Mouse (Mus musculus): ENCODE results near the gene Dntt. TPM values are rescaled to one million over a fixed set of nuclear protein-coding genes. Genes with fewer than 3 reads are reported as not detected.

The Dntt gene
- polyA plus RNA-seq, 1 experiment from 2014 or later, result 0.06 TPM

- no peaks in the 10 kb centered on the region for H3K9me3 ChIP-seq
- 34% methylated on average over 10 of the region's 10 CpGs for WGBS
Observed at GRCm38 (mm10) chr19:41045091-41045770, 16.2 kb downstream of the Dntt start.

DNA sequence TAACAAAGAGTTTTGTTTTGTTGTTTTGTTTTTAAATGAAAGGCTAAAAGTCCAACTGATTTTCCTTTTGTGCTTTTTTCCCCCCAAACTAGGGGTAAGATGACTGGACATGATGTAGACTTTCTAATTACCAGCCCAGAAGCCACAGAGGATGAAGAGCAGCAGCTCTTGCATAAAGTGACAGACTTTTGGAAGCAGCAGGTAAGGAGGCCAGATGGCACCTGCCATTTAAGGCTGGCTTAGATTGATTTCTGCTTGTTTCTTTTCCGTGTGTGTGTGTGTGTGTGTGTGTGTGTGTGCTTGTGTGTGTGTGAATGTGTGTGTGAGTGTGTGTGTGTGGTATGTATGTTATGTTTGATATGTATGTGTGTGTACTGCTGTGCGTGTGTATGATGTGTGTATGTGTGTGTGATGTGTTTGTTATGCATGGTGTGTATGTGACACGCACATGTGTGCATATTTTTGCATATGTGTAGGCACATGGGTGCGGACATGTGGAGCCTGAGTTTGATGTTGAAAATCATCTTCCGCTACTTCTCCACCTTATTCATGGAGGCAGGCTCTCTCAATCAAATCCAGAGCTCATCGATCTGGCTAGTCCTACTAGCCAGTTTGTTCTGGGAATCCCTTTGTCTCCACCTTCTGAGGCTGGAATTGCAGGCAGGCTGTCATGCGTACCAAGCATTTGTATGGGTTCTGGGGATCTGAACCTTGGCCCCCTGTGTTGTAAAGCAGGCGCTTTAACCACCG lies 18.5 kb downstream of the Dntt start:
- Histone ChIP-seq H3K36me3 (no peaks in the 10 kb centered on the region), H3K27ac (no peak overlapping the region), H3K27me3 (ENCODE audit: insufficient read depth, poor library complexity, severe bottlenecking) (no peaks in the 10 kb centered on the region), H3K9me3 (no peaks in the 10 kb centered on the region), H3K4me1 (no peaks in the 10 kb centered on the region), H3K4me3 (no peak overlapping the region)
- 84% methylated on average over 9 of the region's 9 CpGs for WGBS
- no peak for DNase-seq (ENCODE audit: low spot score)

More at GRCm38 (mm10) chr19:41045091-41045770, 16.2 kb downstream of the Dntt start:
- Histone ChIP-seq H3K27ac (no peak overlapping the region), H3K4me1 (no peaks in the 10 kb centered on the region), H3K36me3 (no peaks in the 10 kb centered on the region), H3K27me3 (ENCODE audit: insufficient read depth, poor library complexity, severe bottlenecking) (no peaks in the 10 kb centered on the region), H3K4me3 (no peak overlapping the region)
- DNase-seq (ENCODE audit: low spot score), result no peak

DNA sequence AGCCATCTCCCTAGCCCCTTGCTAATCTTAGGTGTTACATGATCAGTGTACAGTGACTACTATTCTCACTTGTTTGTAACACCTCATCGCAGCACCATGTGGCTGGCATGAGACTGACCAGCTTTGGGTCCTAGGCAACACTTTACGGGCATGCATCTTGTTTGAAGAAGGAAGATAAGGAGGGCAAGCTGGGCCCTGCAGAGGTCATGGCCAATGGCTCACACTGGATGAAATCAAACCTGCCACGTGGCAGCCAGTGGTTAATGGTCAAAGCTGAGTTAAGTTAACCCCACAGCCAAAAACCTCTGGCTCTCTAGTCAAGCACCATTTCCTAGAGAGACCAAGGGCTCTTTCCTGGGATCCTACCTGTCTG lies 19.1 kb downstream of the Dntt start:
- Histone ChIP-seq H3K27ac (no peak overlapping the region), H3K36me3 (no peaks in the 10 kb centered on the region), H3K27me3 (ENCODE audit: insufficient read depth, poor library complexity, severe bottlenecking) (no peaks in the 10 kb centered on the region), H3K9me3 (no peaks in the 10 kb centered on the region), H3K4me1 (no peaks in the 10 kb centered on the region), H3K4me3 (no peak overlapping the region)
- DNase-seq (ENCODE audit: low spot score), result no peak
- WGBS, result 81% methylated on average over 3 of the region's 3 CpGs

GRCm38 (mm10) chr19:41051714-41052113 lies 22.6 kb downstream of the Dntt start:
- Histone ChIP-seq H3K4me1 (no peaks in the 10 kb centered on the region), H3K4me3 (no peak overlapping the region), H3K9me3 (no peaks in the 10 kb centered on the region), H3K36me3 (no peaks in the 10 kb centered on the region), H3K27me3 (ENCODE audit: insufficient read depth, poor library complexity, severe bottlenecking) (no peaks in the 10 kb centered on the region), H3K27ac (no peak overlapping the region)
- WGBS, result 89% methylated on average over 1 of the region's 1 CpGs
- no peak for DNase-seq (ENCODE audit: low spot score)

DNA sequence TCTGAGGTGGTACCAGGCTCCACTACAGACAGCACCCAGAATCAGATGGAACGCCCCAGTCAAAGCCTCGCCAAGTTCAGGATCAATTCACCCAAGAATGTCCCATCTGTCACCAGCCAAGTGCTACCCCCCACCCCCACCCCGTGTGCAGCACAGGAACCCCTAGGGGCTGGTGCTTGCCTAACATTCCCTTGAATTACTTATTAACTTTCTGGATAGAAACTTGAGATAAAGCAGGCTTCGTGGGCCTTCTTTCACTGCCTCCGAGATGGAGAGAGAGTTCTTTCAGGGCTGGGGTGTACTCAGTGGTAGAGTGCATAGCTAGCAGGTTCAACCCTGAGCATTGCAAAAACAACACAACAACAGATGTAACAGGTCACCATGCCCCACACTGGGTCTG lies 23.2 kb downstream of the Dntt start:
- H3K36me3 ChIP-seq, result no peaks in the 10 kb centered on the region
- H3K4me3 ChIP-seq, result no peak overlapping the region
- 60% methylated on average over 5 of the region's 5 CpGs for WGBS
- no peak overlapping the region for H3K27ac ChIP-seq
- no peak for DNase-seq (ENCODE audit: low spot score)
- no peaks in the 10 kb centered on the region for H3K27me3 ChIP-seq (ENCODE audit: insufficient read depth, poor library complexity, severe bottlenecking)
- no peaks in the 10 kb centered on the region for H3K4me1 ChIP-seq
- H3K9me3 ChIP-seq, result no peaks in the 10 kb centered on the region

DNA sequence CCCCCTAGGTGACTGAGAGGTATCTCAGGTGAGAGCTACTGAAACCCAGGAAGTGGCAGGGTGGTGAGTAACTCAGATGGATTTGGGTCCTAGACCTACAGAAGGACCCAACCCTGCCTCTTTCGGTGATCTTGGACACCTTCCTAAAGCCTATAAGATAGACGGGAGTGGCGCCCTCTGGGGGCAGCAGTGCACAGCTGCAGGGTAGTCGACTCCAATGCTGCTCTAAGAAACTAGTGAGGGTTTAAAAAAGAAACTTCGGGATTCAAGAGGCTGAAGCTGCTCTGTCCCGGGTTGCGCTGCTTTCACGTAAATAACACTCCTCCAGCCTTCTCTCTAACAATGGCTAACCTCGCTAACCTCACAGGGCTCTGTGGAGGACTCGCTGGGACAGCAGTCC lies 24.5 kb downstream of the Dntt start:
- Histone ChIP-seq H3K27me3 (ENCODE audit: insufficient read depth, poor library complexity, severe bottlenecking) (no peaks in the 10 kb centered on the region), H3K36me3 (no peaks in the 10 kb centered on the region), H3K4me3 (no peak overlapping the region), H3K9me3 (no peaks in the 10 kb centered on the region), H3K4me1 (no peaks in the 10 kb centered on the region), H3K27ac (no peak overlapping the region)
- no peak for DNase-seq (ENCODE audit: low spot score)
- WGBS, result 39% methylated on average over 10 of the region's 10 CpGs

GRCm38 (mm10) chr19:41054702-41055101 lies 25.6 kb downstream of the Dntt start:
- no peak overlapping the region for H3K27ac ChIP-seq
- 62% methylated on average over 4 of the region's 4 CpGs for WGBS

DNA sequence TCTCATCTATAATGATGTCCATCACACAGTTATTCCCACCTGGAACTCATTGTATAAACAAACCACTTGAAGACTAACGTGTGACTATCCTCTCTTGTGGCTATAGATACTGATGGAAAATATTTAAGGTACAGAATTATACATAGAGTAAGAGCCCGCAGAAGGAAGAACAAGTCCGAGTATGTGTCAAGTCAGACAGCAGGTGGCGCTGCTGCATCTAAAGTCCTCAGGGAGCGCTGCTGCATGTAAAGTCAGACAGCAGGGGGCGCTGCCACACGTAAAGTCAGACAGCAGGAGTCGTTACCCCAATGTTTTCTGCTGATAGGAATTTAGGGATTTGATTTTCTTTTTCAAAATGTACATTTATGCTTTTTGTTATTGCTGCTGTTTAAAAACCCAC lies 42.4 kb downstream of the Dntt start:
- peak; percentile 91 for DNase-seq (ENCODE audit: low spot score)
- H3K27ac ChIP-seq, result no peak overlapping the region
- no peaks in the 10 kb centered on the region for H3K4me1 ChIP-seq
- H3K4me3 ChIP-seq, result no peak overlapping the region
- no peaks in the 10 kb centered on the region for H3K36me3 ChIP-seq
- 8% methylated on average over 8 of the region's 8 CpGs for WGBS
- H3K27me3 ChIP-seq (ENCODE audit: insufficient read depth, poor library complexity, severe bottlenecking), result no peaks in the 10 kb centered on the region
- no peaks in the 10 kb centered on the region for H3K9me3 ChIP-seq

More at GRCm38 (mm10) chr19:41054702-41055101, 25.6 kb downstream of the Dntt start:
- no peak overlapping the region for H3K4me3 ChIP-seq
- no peaks in the 10 kb centered on the region for H3K9me3 ChIP-seq
- H3K36me3 ChIP-seq, result no peaks in the 10 kb centered on the region
- no peak for DNase-seq (ENCODE audit: low spot score)
- H3K27me3 ChIP-seq (ENCODE audit: insufficient read depth, poor library complexity, severe bottlenecking), result no peaks in the 10 kb centered on the region
- no peaks in the 10 kb centered on the region for H3K4me1 ChIP-seq

DNA sequence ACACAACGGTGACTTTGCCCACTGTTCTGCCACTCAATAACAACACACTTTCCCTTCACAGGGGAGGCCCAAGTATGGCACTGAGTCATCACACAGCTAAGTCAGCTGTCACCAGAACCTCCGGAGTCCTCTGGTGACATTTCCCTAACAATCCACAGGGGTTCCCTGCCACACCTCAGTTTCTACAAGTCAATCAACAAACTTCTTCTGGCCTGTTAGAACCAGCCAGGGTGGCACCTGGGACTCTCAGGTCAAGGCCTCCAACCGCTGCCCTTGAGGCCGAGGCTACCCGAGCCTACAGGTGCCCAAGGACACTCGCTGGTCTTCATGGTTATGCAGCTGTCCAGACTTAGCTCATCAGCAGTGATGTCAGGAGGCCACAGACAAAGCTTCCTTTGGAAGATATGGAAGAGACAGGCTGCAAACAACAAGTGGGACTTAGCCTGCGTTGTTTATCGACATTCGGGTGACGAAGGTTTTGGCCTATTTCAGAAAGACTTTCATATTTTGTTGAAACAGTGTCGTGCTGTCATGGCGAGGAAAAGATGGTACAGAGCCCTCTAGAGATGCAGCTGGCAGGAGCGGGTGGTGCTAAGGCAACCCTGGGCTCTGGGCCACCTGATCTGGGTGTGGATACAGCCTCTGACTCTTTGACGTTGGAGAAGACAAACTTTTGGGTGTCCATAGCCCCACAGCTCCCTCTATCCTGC lies 44.8 kb downstream of the Dntt start:
- Histone ChIP-seq H3K27ac (no peak overlapping the region), H3K4me3 (no peak overlapping the region), H3K36me3 (no peaks in the 10 kb centered on the region), H3K9me3 (no peaks in the 10 kb centered on the region), H3K4me1 (no peaks in the 10 kb centered on the region), H3K27me3 (ENCODE audit: insufficient read depth, poor library complexity, severe bottlenecking) (no peaks in the 10 kb centered on the region)
- WGBS, result 83% methylated on average over 14 of the region's 14 CpGs
- DNase-seq (ENCODE audit: low spot score), result no peak

GRCm38 (mm10) chr19:41076906-41077305 lies 47.8 kb downstream of the Dntt start, which contains the start of gene Opalin:
Gene Opalin, minus strand, starts transcription at chr19:41077113.
- Histone ChIP-seq H3K27ac (no peak within 1 kb of the TSS), H3K4me1 (peaks cover 8% of the 10 kb centered on the region; the same call in 1 of the 2 replicates), H3K9me3 (no peaks in the 10 kb centered on the region), H3K36me3 (no peaks in the 10 kb centered on the region), H3K27me3 (ENCODE audit: insufficient read depth, poor library complexity, severe bottlenecking) (no peaks in the 10 kb centered on the region), H3K4me3 (no peak within 1 kb of the TSS)
- DNase-seq (ENCODE audit: low spot score), result no peak
- WGBS, result 78% methylated on average over 3 of the region's 3 CpGs

GRCm38 (mm10) chr19:41081589-41081988 lies 52.5 kb downstream of the Dntt start:
- 46% methylated on average over 3 of the region's 3 CpGs for WGBS
- H3K4me3 ChIP-seq, result no peak overlapping the region
- DNase-seq (ENCODE audit: low spot score), result no peak
- H3K27me3 ChIP-seq (ENCODE audit: insufficient read depth, poor library complexity, severe bottlenecking), result peaks cover 15% of the 10 kb centered on the region; the same call in 1 of the 2 replicates
- no peaks in the 10 kb centered on the region for H3K36me3 ChIP-seq
- no peaks in the 10 kb centered on the region for H3K9me3 ChIP-seq
- peaks cover 11% of the 10 kb centered on the region; the same call in 1 of the 2 replicates for H3K4me1 ChIP-seq
- peak overlapping the region; percentile 83 for H3K27ac ChIP-seq

GRCm38 (mm10) chr19:41083646-41084045 lies 54.6 kb downstream of the Dntt start:
- 78% methylated on average over 14 of the region's 14 CpGs for WGBS
- peaks cover 16% of the 10 kb centered on the region; the same call in 1 of the 2 replicates for H3K4me1 ChIP-seq
- no peak overlapping the region for H3K27ac ChIP-seq
- peaks cover 33% of the 10 kb centered on the region for H3K27me3 ChIP-seq (ENCODE audit: insufficient read depth, poor library complexity, severe bottlenecking)
- no peaks in the 10 kb centered on the region for H3K36me3 ChIP-seq
- no peak for DNase-seq (ENCODE audit: low spot score)
- no peak overlapping the region for H3K4me3 ChIP-seq
- no peaks in the 10 kb centered on the region for H3K9me3 ChIP-seq

DNA sequence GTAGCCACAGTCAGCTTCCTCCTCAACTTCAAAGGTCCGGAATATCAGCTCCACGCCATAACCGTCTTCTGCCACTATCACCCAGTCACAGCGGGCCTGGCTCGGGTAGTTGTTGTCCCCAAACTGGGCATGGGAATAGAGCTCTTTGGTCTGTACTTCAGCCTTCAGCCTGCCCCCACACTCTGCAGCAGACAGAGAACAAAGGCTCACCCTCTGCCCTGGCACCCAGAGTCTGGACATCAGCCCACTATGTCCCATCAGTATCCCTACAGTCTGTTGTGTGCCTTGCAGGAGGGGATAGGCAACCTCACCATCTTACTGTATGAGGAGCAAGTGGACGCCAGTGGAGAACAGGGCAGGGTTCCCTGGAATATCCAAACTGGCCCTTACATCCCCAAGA lies 57.2 kb downstream of the Dntt start:
- Histone ChIP-seq H3K27ac (no peak overlapping the region), H3K9me3 (no peaks in the 10 kb centered on the region), H3K27me3 (ENCODE audit: insufficient read depth, poor library complexity, severe bottlenecking) (peaks cover 43% of the 10 kb centered on the region), H3K4me1 (peaks cover 17% of the 10 kb centered on the region; the same call in 1 of the 2 replicates), H3K4me3 (no peak overlapping the region), H3K36me3 (no peaks in the 10 kb centered on the region)
- 81% methylated on average over 6 of the region's 6 CpGs for WGBS
- DNase-seq (ENCODE audit: low spot score), result no peak

Data from heart, embryonic 10.5 days (tissue).